Mouse (Mus musculus) testis, adult 2 months (tissue): Measurements from ENCODE around the gene Cdc20.
A peak's percentile ranks its signal among the peaks of the same experiment; 100 is the strongest.

Experiments used
- CTCF ChIP-seq: fragments of 200-500 bp; IDR thresholded peaks from 2 replicates; pipeline ENCODE4 v1.5.1; 2012; ENCODE audit warnings: low read depth, mild to moderate bottlenecking, inconsistent platforms, low read length, moderate library complexity; ENCODE audit not compliant: control insufficient read depth, insufficient read depth, insufficient replicate concordance
- POLR2A ChIP-seq: fragments of 200-500 bp; IDR thresholded peaks from 2 replicates; pipeline ENCODE4 v1.6.1; 2012; ENCODE audit warnings: low read depth, mild to moderate bottlenecking, inconsistent platforms, low read length, moderate library complexity; ENCODE audit not compliant: control insufficient read depth

- no peak for TF ChIP-seq CTCF
- TF ChIP-seq POLR2A = peak; percentile 97
These were observed at the start of gene Cdc20 for GRCm38 (mm10) chr4:118436820-118437603.
